Mouse (Mus musculus): ENCODE data around the gene Mesp1.

Mesp1 gene

GRCm38 (mm10) chr7:79793688-79794087 lies at the start of gene Mesp1:
Mesp1 (minus strand) TSS chr7:79793788.
- no peak for DNase-seq (ENCODE audit: low spot score in 2 of 2)

GRCm38 (mm10) chr7:79842163-79842562 lies 48.6 kb upstream of the Mesp1 start:
- DNase-seq (ENCODE audit: low spot score in 2 of 2): no peak

DNA sequence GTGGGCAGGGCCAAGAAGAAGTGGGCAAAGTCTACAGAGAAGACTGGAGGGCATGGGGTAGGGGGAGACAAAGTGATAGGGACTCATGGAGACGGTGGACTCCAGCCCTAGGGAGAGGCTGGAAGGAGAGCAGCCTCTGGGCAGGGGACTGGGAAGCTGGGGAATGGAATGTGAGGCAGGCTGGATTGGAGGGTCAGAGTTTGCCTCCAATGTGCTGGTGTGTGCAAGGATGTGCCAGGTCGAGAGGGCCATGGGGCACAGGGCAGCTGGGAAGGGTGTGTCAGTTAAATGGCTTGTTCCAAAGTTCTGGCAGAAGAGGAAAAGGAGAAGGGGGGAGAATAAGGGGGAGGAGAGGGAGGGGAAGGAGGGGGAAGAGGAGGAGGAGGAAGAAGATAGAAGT lies 43.7 kb upstream of the Mesp1 start:
- no peak for DNase-seq (ENCODE audit: low spot score in 2 of 2)

- no peak for DNase-seq (ENCODE audit: low spot score in 2 of 2)
Measured at GRCm38 (mm10) chr7:79835196-79835595, 41.6 kb upstream of the Mesp1 start.

GRCm38 (mm10) chr7:79832980-79833379 lies 39.4 kb upstream of the Mesp1 start:
- DNase-seq (ENCODE audit: low spot score in 2 of 2): no peak

DNA sequence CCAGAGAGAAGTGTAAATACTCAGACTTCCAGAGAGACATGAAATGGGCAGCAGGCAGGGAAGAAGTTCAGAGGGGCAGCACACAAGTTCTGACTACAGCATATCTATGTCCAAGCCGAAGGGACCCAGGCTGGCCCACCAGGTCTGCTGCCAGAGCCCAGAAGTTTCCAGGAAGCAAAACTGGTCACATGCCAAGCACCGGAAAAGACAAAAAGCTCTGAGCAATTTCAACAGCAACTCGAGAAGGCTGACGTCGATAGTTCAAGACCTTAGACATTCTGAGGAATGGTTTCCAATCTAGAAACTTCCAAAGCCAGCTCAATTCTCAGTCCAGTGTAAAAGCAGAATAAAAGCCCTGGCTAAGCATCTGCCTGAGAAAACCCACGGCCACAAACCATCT lies 38.0 kb upstream of the Mesp1 start:
- DNase-seq (ENCODE audit: low spot score in 2 of 2): no peak

GRCm38 (mm10) chr7:79831145-79831544 lies 37.6 kb upstream of the Mesp1 start:
- DNase-seq (ENCODE audit: low spot score in 2 of 2): no peak

- no peak for DNase-seq (ENCODE audit: low spot score in 2 of 2)
Measured at GRCm38 (mm10) chr7:79828341-79828740, 34.8 kb upstream of the Mesp1 start.

DNA sequence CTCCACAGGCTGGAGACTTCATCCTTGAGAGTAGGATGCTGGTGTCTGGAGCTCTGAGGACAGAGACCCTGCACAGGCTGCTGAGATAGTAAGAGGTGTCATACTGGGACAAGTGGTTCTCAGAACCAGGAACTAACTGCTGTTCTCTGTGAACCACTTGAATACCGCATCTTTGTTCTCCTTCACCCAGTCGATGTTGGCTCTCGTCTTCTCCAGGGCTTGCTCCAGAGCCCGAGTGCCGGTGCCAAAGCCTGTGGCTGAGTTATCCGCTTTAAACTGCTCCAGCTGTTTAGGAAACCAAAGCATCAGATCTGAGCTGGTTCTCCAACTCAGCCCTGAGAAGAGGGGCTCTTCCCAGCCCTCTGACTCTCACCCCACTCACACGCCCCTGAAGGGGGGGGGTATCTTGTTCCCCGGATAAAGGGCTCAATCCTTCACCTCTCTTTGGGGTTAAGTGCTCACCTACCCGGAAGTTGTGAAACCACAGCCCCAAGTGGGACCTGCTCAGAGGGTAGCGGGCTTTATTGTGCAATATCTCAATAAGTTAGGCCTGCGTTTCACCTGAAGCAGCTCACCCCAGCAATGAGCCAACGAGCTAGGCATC lies 28.6 kb upstream of the Mesp1 start:
- no peak for DNase-seq (ENCODE audit: low spot score in 2 of 2)

DNA sequence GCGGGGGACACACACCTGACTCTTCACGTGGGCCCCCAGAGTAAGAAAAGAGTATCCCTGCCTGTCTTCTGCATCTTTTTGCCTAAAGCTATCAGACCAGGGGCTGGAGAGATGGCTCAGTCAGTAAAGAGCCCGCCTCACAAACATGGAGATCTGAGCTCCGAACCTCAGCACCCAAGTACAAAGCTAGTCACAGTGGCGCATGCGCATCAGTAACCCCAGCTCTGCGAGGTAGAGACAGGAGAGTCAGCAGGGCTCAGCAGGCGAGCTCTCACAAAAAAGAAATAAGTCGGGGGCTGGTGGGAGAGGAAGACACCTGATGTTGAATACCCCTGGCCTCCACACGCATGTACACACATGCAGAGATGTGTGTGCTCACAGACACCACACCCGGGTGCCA lies 26.4 kb upstream of the Mesp1 start:
- no peak for DNase-seq (ENCODE audit: low spot score in 2 of 2)

DNA sequence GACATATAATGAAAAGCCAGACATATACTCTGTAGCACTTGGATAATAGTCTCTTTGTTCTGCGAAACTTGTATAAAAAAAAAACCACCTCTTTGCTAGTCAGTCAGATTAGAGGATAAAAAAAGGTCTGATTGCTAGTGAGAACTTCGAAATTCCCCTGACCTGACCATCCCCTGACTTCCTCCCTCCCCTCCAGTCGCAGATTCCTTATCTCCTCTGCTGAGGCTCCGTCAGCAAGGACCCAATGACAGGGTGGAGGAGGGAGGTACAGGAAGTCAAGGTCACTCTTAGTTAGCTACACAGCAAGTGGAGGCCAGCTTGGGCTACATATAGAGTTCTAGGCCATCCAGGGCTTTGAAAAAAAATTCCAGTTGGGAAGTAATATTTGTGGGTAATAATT lies 25.9 kb upstream of the Mesp1 start:
- DNase-seq (ENCODE audit: low spot score in 2 of 2): no peak

GRCm38 (mm10) chr7:79818321-79818720 lies 24.7 kb upstream of the Mesp1 start:
- no peak for DNase-seq (ENCODE audit: low spot score in 2 of 2)

- DNase-seq (ENCODE audit: low spot score in 2 of 2): no peak
Measured at GRCm38 (mm10) chr7:79813409-79813808, 19.8 kb upstream of the Mesp1 start.

DNA sequence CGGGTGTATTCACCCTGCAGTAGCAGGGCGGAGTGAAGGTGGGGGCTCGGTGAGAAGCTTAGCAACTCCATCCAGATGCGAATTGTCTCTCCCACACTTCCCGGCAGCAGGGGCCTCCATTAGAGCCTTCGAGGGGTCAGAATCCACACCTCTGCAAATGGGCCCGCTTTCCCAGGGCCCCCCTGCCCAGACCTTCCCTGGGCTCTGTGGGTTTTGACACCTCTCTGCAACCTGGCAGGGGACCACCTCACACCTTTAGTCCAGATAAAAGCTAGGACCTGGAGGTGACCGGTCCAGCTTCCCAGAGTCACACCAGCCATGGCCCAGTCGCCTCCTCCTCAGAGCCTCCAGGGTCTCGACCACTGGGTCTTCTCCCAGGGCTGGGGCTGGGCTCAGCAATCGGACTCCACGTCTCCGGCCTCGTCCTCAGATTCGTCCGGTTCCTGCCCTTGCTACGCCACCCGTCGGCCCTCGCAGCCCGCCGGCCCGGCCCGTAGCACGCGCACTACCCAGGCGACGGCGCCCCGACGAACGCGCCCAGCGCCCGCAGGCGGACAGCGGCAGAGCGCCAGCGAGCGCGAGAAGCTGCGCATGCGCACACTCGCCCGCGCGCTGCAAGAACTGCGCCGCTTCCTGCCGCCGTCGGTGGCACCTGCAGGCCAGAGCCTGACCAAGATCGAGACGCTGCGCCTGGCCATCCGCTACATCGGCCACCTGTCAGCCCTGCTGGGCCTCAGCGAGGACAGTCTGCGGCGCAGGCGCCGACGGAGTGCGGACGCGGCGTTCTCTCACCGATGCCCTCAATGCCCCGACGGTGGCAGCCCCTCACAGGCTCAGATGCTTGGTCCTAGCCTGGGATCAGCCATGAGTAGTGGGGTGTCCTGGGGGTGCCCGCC lies 17.3 kb upstream of the Mesp1 start, which contains the start of gene Mesp2:
Gene Mesp2, plus strand, starts transcription at position 117 of the 896 bp plus-strand sequence.
- DNase-seq (ENCODE audit: low spot score in 2 of 2): peak; percentile 58 to 69

DNA sequence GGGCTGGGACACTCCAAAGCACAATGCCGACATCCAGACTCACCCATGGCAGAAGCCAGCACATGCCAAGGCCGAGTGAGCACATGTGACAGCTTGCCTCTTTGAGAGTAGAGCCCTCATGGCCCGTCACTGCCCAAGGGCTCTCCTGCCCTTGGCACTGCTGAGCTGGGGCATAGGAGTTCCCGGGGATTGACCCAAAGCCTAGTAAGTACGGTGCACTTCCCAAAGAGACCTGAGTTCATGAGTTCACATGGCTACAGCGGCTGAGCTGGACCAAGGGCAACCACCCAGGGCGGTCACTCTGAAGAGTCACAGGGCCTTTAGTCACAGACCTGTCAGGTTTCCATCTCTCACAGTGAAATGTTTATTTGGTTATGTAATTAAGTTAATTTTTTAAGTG lies 15.0 kb upstream of the Mesp1 start:
- no peak for DNase-seq (ENCODE audit: low spot score in 2 of 2)

DNA sequence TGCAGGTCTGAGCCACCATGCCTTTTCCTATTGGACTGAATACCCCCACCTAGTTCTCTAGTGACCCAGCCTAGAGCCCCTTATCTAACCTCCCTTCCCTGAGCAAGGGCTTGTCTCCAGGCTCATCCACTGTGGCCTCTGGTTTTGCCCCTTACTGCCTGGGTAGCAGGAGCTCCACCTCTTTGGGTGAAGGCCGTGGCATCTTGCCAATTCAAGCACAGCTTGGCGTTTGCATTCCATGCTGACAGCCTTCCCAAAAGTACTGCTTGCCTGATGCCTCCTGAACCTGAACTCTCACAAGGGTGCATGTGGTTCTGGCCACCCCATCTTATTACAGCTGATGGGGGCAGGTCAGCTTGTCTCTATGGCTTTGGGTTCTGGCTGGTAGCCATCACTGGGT lies 10.3 kb upstream of the Mesp1 start:
- DNase-seq (ENCODE audit: low spot score in 2 of 2): no peak

DNA sequence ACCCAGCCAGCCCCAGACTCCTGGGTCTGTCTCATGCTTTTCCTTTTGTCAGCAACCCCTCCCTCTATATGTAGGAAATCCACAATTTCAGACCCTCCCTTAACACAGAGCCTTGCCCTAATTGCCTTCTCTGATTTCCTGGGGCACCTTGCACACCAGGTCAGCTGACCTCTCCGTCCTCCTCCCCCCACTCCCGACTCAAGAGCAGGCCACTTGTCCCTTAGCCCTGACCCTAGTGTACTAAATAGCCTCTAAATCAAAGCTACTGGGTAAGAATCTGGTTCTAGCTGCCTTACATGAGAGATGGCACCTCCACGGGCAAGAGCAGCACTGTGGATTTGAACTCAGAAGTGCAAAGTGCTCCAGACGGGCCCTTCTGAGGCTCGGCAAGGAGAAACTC lies 8.4 kb upstream of the Mesp1 start:
- DNase-seq (ENCODE audit: low spot score in 2 of 2): no peak

GRCm38 (mm10) chr7:79801391-79801790 lies 7.8 kb upstream of the Mesp1 start:
- DNase-seq (ENCODE audit: low spot score in 2 of 2): no peak

DNA sequence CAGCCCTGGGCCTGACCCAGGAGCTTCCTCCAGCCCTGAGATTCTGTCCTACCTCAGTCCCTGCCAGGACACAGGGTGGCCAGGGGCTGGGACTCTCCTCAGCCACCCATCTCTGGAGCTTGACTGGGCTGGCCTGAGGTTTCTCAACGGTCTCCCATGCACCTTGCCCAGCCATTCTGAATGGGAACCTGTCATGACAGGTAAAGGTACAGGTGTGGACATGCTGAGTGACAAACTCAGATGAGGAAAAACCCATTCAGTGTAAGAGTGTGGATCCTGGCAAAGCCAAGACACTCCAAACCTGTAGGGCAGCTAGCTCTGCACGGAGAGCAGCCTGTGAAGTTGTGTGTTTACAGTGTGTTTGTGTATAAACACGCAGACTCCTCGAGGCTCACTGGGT lies 6.7 kb upstream of the Mesp1 start:
- DNase-seq (ENCODE audit: low spot score in 2 of 2): no peak

GRCm38 (mm10) chr7:79799506-79799905 lies 5.9 kb upstream of the Mesp1 start:
- no peak for DNase-seq (ENCODE audit: low spot score in 2 of 2)

GRCm38 (mm10) chr7:79799048-79799447 lies 5.5 kb upstream of the Mesp1 start:
- DNase-seq (ENCODE audit: low spot score in 2 of 2): peak; percentile 30 to 49

GRCm38 (mm10) chr7:79798606-79799005 lies 5.0 kb upstream of the Mesp1 start:
- no peak for DNase-seq (ENCODE audit: low spot score in 2 of 2)
